Mouse (Mus musculus) Patski (cell line): Measurements from ENCODE around the gene Scd1. TPM values are rescaled to one million over a fixed set of nuclear protein-coding genes. Genes with fewer than 3 reads are reported as not detected.

Source experiments
- ATAC-seq: fragments of 100-300 bp; one replicate; pipeline ENCODE4 v1.8.0; 2021
- CTCF ChIA-PET: fragments of 350-600 bp; sonication (Branson Sonifier 250); formaldehyde crosslinking; loops from one replicate; lab custom pipeline; 2022; ENCODE audit warnings: inconsistent platforms; lab: Charles Lee
- POLR2A ChIA-PET: fragments of 350-600 bp; sonication (Branson Sonifier 250); formaldehyde crosslinking; loops from one replicate; lab custom pipeline; 2022; ENCODE audit warnings: antibody characterized with exemption, inconsistent platforms; lab: Charles Lee
- DNase-seq: peaks from one replicate; pipeline ENCODE4 v3.0.0-alpha.2; 2011; ENCODE audit warnings: low read depth, low spot score
- H3K27me3 ChIP-seq: fragments of 371-371 bp; one replicate; pipeline ENCODE4 v1.5.1; 2021
- CTCF ChIP-seq: fragments of 100-300 bp; IDR thresholded peaks from one replicate; pipeline ENCODE4 v1.5.1; 2021
- in situ Hi-C: fragments of 300-500 bp; cut with MboI; formaldehyde crosslinking; loops from 3 replicates; pipeline ENCODE4 v1.11.1; 2018; ENCODE audit warnings: low pct_unique_long_range_greater_than_20kb, mixed read lengths
- polyA plus RNA-seq: library from polyadenylated mRNA; unstranded; gene quantifications from one replicate; pipeline ENCODE4 v1.2.3, GENCODE M21; 2021

Scd1 gene
- polyA plus RNA-seq, result 2.4 TPM

DNA sequence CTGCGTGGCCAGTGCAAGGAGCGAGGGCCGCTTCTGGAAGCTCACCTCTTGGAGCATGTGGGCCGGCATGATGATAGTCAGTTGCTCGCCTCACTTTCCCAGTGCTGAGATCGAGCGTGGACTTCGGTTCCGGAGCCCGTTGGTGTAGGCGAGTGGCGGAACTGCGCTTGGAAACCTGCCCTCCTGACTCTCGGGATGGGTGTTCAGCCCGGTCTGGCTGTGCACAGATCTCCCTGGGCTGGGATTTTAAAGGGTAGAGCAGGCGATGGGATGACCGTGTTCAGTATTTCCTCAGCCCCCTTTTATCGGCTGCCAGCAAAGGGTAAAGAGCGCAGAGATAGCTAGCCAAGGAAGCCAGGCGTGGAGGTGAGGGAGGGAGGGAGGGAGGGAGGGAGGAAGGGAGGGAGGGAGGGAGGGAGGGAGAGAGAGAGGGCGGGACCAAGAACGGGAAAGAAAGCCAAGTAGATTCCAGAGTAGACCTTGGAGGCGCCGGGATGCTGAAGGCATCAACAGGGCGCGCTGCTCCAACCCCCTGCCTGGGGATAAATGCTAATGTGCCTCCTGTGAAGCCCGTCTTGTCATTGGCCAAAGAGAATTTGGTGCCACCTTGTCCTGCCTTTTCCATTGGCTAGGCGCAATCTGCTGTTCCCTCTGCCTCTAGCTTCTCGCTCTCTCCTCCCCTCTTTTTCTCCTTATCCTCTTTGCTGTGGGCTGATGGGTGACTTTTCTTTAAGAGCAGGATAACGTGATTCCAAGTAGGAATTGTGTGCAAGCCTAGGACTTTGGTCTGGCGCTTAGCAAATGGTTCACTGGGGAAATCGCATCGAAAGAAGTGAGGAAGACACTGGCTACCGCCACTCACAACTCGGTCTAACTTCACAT lies at the start of gene Scd1:
Gene Scd1, minus strand, starts transcription at position 539 of the 882 bp plus-strand sequence.
- no peak for TF ChIP-seq CTCF
- ATAC-seq (no peak), DNase-seq (no peak)
- ChIA-PET CTCF (interaction anchor here (1.2 kb wide), 1 partner anchor 11 kb away, joined by 3 read pairs; no protein-coding TSS in a partner anchor), POLR2A (no interaction called here)
- peaks cover 49% of the 10 kb centered on the region for H3K27me3 ChIP-seq
- in situ Hi-C loops, result no loop called here

DNA sequence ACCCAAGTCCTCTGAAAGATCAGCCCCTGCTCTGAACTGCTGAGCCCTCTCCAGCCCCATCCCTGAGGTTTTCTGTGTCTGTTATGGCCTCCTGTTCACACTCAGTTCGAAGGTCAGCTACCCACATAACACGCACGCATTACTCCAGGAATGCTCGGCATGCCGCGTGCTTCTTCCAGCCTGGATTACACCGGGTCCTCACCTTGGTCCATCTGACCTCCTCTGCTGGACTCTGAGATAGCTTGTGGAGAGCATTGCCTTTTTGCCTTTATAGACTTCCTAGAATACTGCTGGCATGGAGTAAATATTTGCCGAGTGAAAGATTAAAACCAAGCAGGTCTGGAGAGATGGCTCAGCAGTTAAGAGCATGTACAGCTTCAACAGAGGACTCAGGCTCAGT lies 47.7 kb upstream of the Scd1 start:
- peak; percentile 6 for ATAC-seq
- no peaks in the 10 kb centered on the region for H3K27me3 ChIP-seq
- TF ChIP-seq CTCF, result no peak
- CTCF ChIA-PET, result interaction anchor here (1.3 kb wide), 1 partner anchor 21 kb away, joined by 4 read pairs; no protein-coding TSS in a partner anchor
- POLR2A ChIA-PET, result interaction anchor here (0.7 kb wide), 1 partner anchor 13 kb away, joined by 4 read pairs; no protein-coding TSS in a partner anchor
- DNase-seq, result no peak
- in situ Hi-C loops, result loop anchor here (5.0 kb wide), 1 partner anchor 78 kb away; no protein-coding TSS in a partner anchor

DNA sequence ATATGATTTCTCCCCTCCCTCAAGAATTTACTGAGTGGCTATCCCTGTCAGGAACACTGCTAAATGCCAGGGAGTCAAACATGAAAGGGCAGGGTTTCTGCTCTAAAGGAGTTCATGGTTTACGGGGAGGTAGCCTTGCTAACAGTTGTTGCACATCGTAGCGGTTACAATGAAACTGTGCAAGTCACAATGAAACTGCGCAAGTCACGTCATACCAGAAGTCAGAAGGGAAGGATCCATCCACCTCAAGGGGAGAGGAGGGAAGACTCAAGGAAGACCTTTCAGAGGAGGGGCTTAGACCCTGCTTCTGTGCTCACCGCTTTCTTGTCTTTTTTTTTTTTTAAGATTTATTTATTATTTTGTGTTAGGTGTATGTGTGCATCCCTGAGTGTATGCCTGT lies 47.2 kb upstream of the Scd1 start:
- POLR2A ChIA-PET, result no interaction called here

DNA sequence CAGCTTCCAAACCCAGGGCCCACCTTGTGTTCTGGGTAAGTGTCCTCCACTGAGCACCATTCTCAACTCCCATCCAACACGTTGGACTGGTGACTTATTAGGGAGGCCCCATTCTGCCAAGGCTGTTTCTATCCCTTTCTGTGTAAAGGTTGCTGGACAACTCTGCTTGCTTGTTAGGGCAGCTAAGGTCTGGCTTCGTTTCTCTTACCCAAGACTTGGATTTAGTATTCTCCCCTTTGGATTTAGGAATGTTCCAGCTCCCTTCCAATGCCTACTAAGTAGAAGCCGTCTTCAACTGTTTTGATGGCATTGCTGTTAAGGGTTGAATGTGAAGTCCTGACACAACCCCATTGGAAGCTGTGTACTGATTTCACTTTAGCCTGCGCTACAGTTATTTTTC lies 40.2 kb upstream of the Scd1 start:
- no peak for ATAC-seq
- no peak for TF ChIP-seq CTCF
- POLR2A ChIA-PET, result no interaction called here

More for the DNA sequence above, 47.2 kb upstream of the Scd1 start:
- DNase-seq (no peak), ATAC-seq (peak; percentile 55)
- CTCF ChIA-PET, result interaction anchor here (1.3 kb wide), 1 partner anchor 22 kb away, joined by 4 read pairs; no protein-coding TSS in a partner anchor
- TF ChIP-seq CTCF, result no peak
- H3K27me3 ChIP-seq, result no peaks in the 10 kb centered on the region
- in situ Hi-C loops, result loop anchor here (5.0 kb wide), 1 partner anchor 78 kb away; no protein-coding TSS in a partner anchor

DNA sequence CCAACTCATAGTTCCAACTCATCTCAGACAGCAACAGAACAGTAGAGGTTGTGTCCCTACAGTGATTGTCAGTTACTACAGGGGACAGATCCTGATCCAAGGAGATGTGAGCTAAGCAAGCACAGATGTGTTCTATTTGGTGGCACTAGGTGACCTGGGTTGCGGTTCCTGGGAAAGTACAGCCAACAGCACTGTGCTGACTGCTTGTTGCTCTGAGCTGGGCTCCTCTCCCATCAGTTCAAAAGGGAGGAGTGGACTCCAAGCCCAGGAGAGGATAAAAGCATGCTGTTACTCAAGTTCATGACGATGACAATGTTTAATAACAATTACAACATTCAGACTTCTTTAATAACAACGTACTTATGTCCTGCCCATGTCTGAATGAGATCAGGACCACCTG lies 38.1 kb upstream of the Scd1 start:
- no peak for ATAC-seq
- peaks cover 12% of the 10 kb centered on the region for H3K27me3 ChIP-seq
- no peak for TF ChIP-seq CTCF
- in situ Hi-C loops, result no loop called here
- CTCF ChIA-PET, result no interaction called here
- POLR2A ChIA-PET, result no interaction called here
- DNase-seq, result no peak

More for the DNA sequence above, 40.2 kb upstream of the Scd1 start:
- CTCF ChIA-PET, result no interaction called here
- peaks cover 8% of the 10 kb centered on the region for H3K27me3 ChIP-seq
- in situ Hi-C loops, result no loop called here
- no peak for DNase-seq

DNA sequence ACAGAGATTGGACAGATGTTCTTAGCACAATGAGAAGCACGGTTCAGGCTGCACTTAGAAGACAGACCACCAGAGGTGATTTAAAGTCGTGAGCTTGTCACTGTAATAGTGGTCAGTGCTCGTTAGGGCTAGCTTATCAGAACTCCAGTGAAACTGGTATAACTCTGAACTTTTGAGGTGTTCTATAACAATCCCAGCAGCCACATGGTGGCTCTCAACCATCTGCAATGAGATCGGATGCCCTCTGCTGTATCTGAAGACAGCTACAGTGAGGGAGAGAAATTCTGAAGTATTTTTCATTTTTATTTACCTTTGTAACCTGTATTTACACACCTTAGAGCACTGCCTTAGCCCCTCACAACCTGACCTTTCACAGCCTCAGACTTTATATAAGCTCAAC lies 31.6 kb upstream of the Scd1 start:
- DNase-seq (no peak), ATAC-seq (no peak)
- ChIA-PET CTCF (interaction anchor here (0.7 kb wide), 1 partner anchor 21 kb away, joined by 3 read pairs; no protein-coding TSS in a partner anchor), POLR2A (no interaction called here)
- peaks cover 15% of the 10 kb centered on the region for H3K27me3 ChIP-seq
- TF ChIP-seq CTCF, result peak; percentile 8
- in situ Hi-C loops, result no loop called here

DNA sequence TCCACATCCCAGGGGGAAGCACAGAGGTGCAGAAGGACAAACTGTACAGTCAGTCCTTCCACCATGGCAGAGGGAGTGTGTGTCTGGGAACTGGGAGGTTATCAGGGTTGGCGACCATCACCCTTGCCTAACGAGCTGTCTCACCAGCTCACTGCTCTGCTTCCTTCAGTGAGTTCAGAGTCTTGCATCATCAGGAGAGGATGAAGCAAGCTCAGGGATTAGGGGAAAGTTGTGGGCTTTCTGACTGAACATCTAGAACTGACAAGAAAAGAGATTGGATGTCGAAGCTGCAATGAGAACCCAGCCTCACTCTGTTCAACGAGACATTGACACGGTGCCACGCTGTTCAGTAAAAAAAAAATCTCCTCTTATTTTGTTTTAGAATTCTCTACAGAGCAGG lies 30.3 kb upstream of the Scd1 start:
- in situ Hi-C loops, result no loop called here
- DNase-seq (no peak), ATAC-seq (no peak)
- TF ChIP-seq CTCF, result no peak
- peaks cover 15% of the 10 kb centered on the region for H3K27me3 ChIP-seq
- ChIA-PET POLR2A (no interaction called here), CTCF (no interaction called here)

DNA sequence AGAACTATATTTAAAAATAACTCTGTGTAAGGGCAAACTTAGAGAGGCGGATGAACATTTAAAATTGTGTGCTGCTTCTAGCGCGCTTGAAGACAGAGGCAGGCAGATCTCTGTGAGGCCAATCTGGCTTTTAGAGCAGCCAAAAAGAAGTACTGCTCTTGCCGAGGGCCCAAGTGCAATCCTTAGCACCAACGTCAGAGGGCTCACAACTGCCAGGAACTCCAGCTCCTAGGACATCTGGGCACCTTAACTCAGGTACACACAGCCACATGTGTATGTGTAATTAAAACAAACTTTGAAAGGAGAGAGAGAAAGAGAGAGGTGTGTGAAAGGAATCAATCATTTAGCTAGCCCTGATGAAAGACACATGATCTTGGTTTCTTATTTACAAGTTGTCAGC lies 24.4 kb upstream of the Scd1 start:
- TF ChIP-seq CTCF, result no peak
- POLR2A ChIA-PET, result no interaction called here
- in situ Hi-C loops, result no loop called here
- DNase-seq, result no peak
- peaks cover 5% of the 10 kb centered on the region for H3K27me3 ChIP-seq
- CTCF ChIA-PET, result no interaction called here
- no peak for ATAC-seq

DNA sequence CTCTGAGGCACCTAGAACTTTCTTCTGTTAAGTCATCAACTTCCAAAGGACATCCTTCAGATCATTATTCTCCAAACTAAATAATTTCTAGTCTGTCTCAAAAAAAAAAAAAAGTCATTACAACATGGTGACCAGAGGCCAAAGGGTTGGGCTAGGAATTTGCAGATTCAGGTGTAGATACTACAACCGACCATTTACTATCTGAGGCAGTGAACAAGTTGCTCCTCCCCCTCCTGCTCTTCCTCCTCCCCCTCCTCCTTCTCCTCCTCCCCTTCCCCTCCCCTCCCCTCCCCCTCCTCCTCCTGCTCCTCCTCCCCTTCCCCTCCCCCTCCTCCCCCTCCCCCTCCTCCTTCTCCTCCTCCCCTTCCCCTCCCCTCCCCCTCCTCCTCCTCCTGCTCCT lies 20.0 kb upstream of the Scd1 start:
- CTCF ChIA-PET, result no interaction called here
- peaks cover 8% of the 10 kb centered on the region for H3K27me3 ChIP-seq
- in situ Hi-C loops, result no loop called here
- ATAC-seq (no peak), DNase-seq (no peak)
- TF ChIP-seq CTCF, result no peak
- POLR2A ChIA-PET, result no interaction called here

DNA sequence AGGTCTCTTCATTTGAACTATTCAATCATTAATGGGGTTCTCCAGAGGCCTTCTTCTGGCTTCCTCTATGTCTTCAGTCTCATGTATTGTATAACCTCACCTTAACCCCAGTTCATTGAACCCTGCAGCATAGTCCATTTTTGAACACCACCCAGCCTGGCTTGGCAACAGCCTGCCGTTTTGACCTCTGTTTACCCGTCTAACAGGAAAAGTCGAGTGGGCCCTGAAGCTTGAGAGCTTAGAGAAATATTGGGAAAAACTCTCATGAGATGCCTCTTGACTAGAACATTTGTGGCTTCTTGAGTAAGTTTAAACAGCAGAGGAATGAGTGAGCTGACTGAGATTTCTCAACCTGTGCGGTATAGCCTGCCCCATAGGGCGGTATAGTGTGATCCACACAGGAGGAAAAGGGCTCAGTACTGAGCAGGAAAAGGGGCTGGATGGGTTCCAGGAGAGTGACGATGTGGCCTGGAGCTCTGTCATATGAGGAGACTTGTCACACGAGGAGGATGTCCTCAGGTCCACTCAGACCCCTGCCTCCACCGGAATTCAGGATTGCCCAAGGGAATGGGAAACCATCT lies 14.5 kb upstream of the Scd1 start:
- peaks cover 20% of the 10 kb centered on the region for H3K27me3 ChIP-seq
- no peak for ATAC-seq
- in situ Hi-C loops, result no loop called here
- no peak for TF ChIP-seq CTCF
- ChIA-PET CTCF (interaction anchor here (1.1 to 4.5 kb wide), 3 partner anchors 14 to 120 kb away, joined by 3 to 13 read pairs (median 4); no protein-coding TSS in a partner anchor), POLR2A (interaction anchor here (0.8 kb wide), 1 partner anchor 66 kb away, joined by 3 read pairs; no protein-coding TSS in a partner anchor)
- DNase-seq, result no peak
